Mouse (Mus musculus) thymus, adult 2 months (tissue): ENCODE results near the gene Mybph.

Experiments used
- CTCF ChIP-seq: fragments of 200-500 bp; IDR thresholded peaks from 2 replicates; pipeline ENCODE4 v1.5.1; 2012; ENCODE audit warnings: mild to moderate bottlenecking, control low read depth, low read length, moderate library complexity, borderline replicate concordance; ENCODE audit not compliant: control insufficient read depth, poor library complexity, insufficient read depth; ENCODE audit errors: extremely low read depth
- POLR2A ChIP-seq: fragments of 200-500 bp; IDR thresholded peaks from 2 replicates; pipeline ENCODE4 v1.6.1; 2012; ENCODE audit warnings: mild to moderate bottlenecking, low read length, control low read depth, moderate library complexity; ENCODE audit not compliant: control insufficient read depth, poor library complexity, insufficient read depth; ENCODE audit errors: extremely low read depth

GRCm38 (mm10) chr1:134246590-134246989 is 53.3 kb downstream of the Mybph start:
- TF ChIP-seq POLR2A (no peak), CTCF (no peak)
